Mouse (Mus musculus) intestine, embryonic 14.5 days (tissue): Measurements from ENCODE around the gene Ctsg. TPM values are rescaled to one million over a fixed set of nuclear protein-coding genes. Genes with fewer than 3 reads are reported as not detected.
"Not testable (repeated sequence)": the region's sequence is repeated elsewhere in the genome, so short reads cannot be mapped to it uniquely, and the experiment has no call there.

Source experiments
- ATAC-seq: fragments of 200-750 bp; cut with Nextera tagmentation; replicated peaks from 2 replicates; pipeline ENCODE4 v1.8.0; 2017; ENCODE audit warnings: low read depth, moderate number of reproducible peaks, moderate TSS enrichment, moderate library complexity; ENCODE audit not compliant: low FRiP score, low TSS enrichment
- DNase-seq: peaks from one replicate; pipeline ENCODE4 v3.0.0-alpha.2; 2018; ENCODE audit warnings: low spot score
- H3K27ac ChIP-seq: fragments of 300-500 bp; sonication (generic); 2 replicates; pipeline ENCODE4 v1.5.1; 2014; ENCODE audit warnings: low read depth, mild to moderate bottlenecking, control low read depth
- H3K27me3 ChIP-seq: fragments of 300-500 bp; sonication (generic); replicated peaks from 2 replicates; pipeline ENCODE4 v1.6.1; 2014; ENCODE audit warnings: low read length, control low read depth; ENCODE audit not compliant: control insufficient read depth, insufficient read depth
- H3K36me3 ChIP-seq: fragments of 300-500 bp; sonication (generic); 2 replicates; pipeline ENCODE4 v1.6.1; 2014; ENCODE audit warnings: low read length, control low read depth; ENCODE audit not compliant: control insufficient read depth, insufficient read depth
- H3K4me1 ChIP-seq: fragments of 300-500 bp; sonication (generic); replicated peaks from 2 replicates; pipeline ENCODE4 v1.6.1; 2014; ENCODE audit warnings: low read length, control low read depth, mixed read lengths; ENCODE audit not compliant: control insufficient read depth, insufficient read depth
- H3K4me2 ChIP-seq: fragments of 300-500 bp; sonication (generic); 2 replicates; pipeline ENCODE4 v1.6.1; 2014; ENCODE audit warnings: low read length
- H3K4me3 ChIP-seq: fragments of 300-500 bp; sonication (generic); 2 replicates; pipeline ENCODE4 v1.5.1; 2014; ENCODE audit warnings: low read depth, low read length, control low read depth, mixed read lengths
- H3K9ac ChIP-seq: fragments of 300-500 bp; sonication (generic); 2 replicates; pipeline ENCODE4 v1.6.1; 2014; ENCODE audit warnings: mild to moderate bottlenecking, low read length
- H3K9me3 ChIP-seq: fragments of 300-500 bp; sonication (generic); 2 replicates; pipeline ENCODE4 v1.6.1; 2016; ENCODE audit warnings: low read length, control low read depth; ENCODE audit not compliant: control insufficient read depth
- whole genome bisulfite sequencing: fragments of 180-500 bp; shearing (Covaris S2); extraction: QIAGEN DNeasy Blood & Tissue Kit; methylation state at CpG from one replicate; pipeline ENCODE4 v1.1.7; 2014; 5-methylcytosine and 5-hydroxymethylcytosine counted together
- polyA plus RNA-seq: library from polyadenylated mRNA; unstranded; fragments of >200 nt; fragmentation: Nextera tagmentation; extraction: Ambion mirVana; gene quantifications from 2 replicates; pipeline ENCODE4 v1.2.1, GENCODE M21; 2014

Gene Ctsg
- not detected in 2 replicates for polyA plus RNA-seq

- Histone ChIP-seq H3K4me3 (no peak within 1 kb of the TSS), H3K9ac (no peak within 1 kb of the TSS), H3K27ac (no peak within 1 kb of the TSS), H3K9me3 (no peaks in the 10 kb centered on the region), H3K4me1 (no peaks in the 10 kb centered on the region), H3K4me2 (no peak within 1 kb of the TSS), H3K27me3 (no peaks in the 10 kb centered on the region), H3K36me3 (no peaks in the 10 kb centered on the region)
- ATAC-seq: no peak
- 75% methylated on average over 10 of the region's 10 CpGs for WGBS
- no peak for DNase-seq
Measured at GRCm38 (mm10) chr14:56102386-56102785, at the start of gene Ctsg. Ctsg (minus strand) TSS chr14:56102574.

- not testable (repeated sequence) for H3K9ac ChIP-seq, ATAC-seq, H3K9me3 ChIP-seq, H3K4me3 ChIP-seq, H3K36me3 ChIP-seq, DNase-seq, H3K27ac ChIP-seq, H3K27me3 ChIP-seq, H3K4me2 ChIP-seq, H3K4me1 ChIP-seq
- WGBS: 78% methylated on average over 1 of the region's 1 CpGs
Measured at GRCm38 (mm10) chr14:56133675-56134074, 31.3 kb upstream of the Ctsg start.

DNA sequence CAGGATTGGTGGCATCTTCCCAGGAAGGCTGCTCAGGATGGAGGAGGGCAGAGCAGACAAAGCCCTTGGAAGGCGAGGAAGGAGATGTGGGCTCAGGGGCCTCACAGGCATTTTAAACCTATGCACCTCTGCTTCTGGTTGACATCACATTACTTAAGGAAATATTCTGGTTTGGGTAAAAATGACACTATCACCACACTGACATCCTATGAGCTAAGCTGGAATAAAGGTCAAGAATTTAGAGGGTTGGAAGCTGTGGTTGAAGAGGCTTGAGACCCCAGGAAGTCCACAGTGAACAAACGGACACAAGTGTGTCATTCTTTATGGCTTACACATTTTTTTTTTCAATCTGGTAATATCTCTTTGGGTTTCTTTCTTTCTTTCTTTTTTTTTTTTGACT, 30.1 kb upstream of the Ctsg start, which contains the start of gene Gzmd:
TSS of gene Gzmd (minus strand) at position 101 of the 400 bp plus-strand sequence.
- WGBS: 75% methylated on average over 2 of the region's 2 CpGs
- H3K9ac ChIP-seq, DNase-seq, ATAC-seq, H3K4me1 ChIP-seq, H3K36me3 ChIP-seq, H3K4me3 ChIP-seq, H3K4me2 ChIP-seq, H3K27me3 ChIP-seq, H3K27ac ChIP-seq, H3K9me3 ChIP-seq: not testable (repeated sequence)

DNA sequence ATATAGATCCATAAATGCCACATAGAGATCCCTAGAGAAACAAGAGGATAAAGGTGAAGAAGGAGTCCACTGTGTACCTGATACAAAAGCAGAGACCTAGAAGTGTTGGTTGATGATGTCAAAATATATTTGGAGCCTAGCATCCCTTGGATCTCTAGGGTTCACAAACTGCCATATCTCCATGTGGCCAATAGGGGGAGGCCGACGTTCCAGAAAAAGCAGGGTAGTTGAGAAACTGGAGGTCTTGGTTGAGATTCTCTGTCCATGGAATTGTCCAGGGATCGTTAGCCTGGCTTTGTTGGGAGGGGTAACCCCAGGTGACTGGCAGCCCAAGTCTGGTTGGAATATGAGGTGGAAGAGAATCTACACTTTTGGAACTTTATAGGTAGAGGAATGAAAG, 26.0 kb upstream of the Ctsg start:
- Histone ChIP-seq H3K36me3 (no peaks in the 10 kb centered on the region), H3K4me3 (no peak overlapping the region), H3K4me1 (no peaks in the 10 kb centered on the region), H3K4me2 (no peak overlapping the region), H3K27ac (no peak overlapping the region), H3K9ac (no peak overlapping the region), H3K27me3 (no peaks in the 10 kb centered on the region), H3K9me3 (no peaks in the 10 kb centered on the region)
- no peak for ATAC-seq
- WGBS: 48% methylated on average over 3 of the region's 3 CpGs
- no peak for DNase-seq

DNA sequence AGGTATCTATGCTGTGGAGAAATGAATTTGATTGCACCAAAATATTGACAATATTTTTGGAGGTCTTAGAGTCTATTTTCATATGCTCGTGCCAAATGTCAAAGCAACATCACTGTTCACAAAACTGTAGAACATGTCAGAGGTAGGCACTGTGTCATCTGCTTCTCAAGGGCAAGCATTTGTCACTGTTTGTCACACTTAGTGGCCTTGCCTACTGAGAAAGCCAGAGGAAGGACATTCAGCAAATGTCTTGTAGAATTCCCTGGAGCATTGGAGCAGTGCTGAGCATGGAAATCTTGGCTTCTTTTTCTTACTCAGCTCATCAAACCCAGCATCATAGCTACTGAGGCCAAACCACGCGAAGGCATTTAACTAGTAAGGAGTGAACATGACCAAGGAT, 21.1 kb upstream of the Ctsg start:
- WGBS: 76% methylated on average over 3 of the region's 3 CpGs
- no peak overlapping the region for H3K27ac ChIP-seq
- H3K4me1 ChIP-seq: no peaks in the 10 kb centered on the region

DNA sequence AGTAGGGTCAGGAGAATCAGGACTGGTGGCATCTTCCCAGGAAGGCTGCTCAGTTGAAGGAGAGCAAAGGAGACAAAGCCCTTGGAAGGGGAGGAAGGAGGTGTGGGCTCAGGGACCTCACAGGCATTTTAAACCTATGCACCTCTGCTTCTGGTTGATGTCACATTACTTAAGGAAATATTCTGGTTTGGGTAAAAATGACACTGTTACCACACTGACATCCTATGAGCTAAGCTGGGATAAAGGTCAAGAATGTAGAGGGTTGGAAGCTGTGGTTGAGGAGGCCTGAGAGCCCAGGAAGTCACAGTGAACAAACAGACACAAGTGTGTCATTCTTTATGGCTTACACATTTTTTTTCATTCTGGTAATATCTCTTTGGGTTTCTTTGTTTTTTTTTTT, 18.2 kb upstream of the Ctsg start, which contains the start of gene Gzme:
TSS of gene Gzme (minus strand) at position 101 of the 400 bp plus-strand sequence.
- ATAC-seq (no peak), DNase-seq (no peak)
- Histone ChIP-seq H3K27ac (no peak within 1 kb of the TSS), H3K9ac (no peak within 1 kb of the TSS), H3K4me1 (no peaks in the 10 kb centered on the region), H3K4me2 (no peak within 1 kb of the TSS), H3K27me3 (no peaks in the 10 kb centered on the region), H3K4me3 (no peak within 1 kb of the TSS), H3K36me3 (no peaks in the 10 kb centered on the region), H3K9me3 (no peaks in the 10 kb centered on the region)

More for the DNA sequence above, 21.1 kb upstream of the Ctsg start:
- no peaks in the 10 kb centered on the region for H3K36me3 ChIP-seq
- DNase-seq (no peak), ATAC-seq (no peak)
- H3K4me3 ChIP-seq: no peak overlapping the region
- H3K9ac ChIP-seq: no peak overlapping the region
- H3K9me3 ChIP-seq: no peaks in the 10 kb centered on the region
- H3K4me2 ChIP-seq: no peak overlapping the region
- no peaks in the 10 kb centered on the region for H3K27me3 ChIP-seq

GRCm38 (mm10) chr14:56115531-56116310, 13.3 kb upstream of the Ctsg start:
- not testable (repeated sequence) for H3K9me3 ChIP-seq, H3K36me3 ChIP-seq, H3K27me3 ChIP-seq, H3K4me2 ChIP-seq, H3K4me1 ChIP-seq, ATAC-seq, H3K9ac ChIP-seq, H3K27ac ChIP-seq, DNase-seq, H3K4me3 ChIP-seq
- WGBS: 93% methylated on average over 33 of the region's 33 CpGs

DNA sequence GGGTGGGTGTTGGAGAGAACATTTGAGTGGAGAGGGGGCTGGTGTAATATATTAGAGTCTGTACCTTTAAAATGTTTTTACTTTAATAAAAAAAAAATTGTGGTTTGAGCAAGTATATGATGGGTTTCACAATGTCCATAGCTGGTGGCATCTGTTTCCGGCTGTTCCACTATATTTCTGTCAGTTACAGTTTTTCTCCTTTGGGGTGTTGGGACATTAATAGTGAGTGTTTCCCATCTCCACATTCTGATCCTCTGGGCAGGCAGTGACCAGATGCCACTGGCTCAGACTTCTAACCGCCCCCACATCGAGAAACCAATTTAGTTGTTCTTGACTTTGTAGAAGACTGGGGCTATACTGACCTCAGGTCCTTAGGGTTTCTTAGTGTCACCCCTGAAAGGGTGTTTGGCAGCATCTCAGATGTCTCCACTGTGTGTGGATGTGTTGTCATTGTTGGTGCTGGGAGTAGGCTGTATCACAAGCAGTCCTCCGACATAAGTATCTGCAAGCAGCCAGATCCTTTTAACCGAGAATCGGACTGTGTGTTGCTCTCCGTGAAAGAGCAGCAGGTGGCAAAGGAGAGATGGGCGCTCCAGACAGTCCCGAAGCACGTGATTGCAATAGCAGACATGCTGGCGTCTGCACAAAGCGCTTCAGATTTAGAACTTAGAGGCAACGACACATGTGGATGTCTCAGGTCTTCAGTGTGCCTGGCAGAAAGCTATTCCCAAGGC, 3.2 kb upstream of the Ctsg start:
- ATAC-seq (no peak), DNase-seq (peak; percentile 44)
- Histone ChIP-seq H3K27ac (no peak overlapping the region), H3K36me3 (no peaks in the 10 kb centered on the region), H3K4me3 (no peak overlapping the region), H3K9ac (no peak overlapping the region), H3K4me2 (no peak overlapping the region), H3K27me3 (no peaks in the 10 kb centered on the region), H3K9me3 (no peaks in the 10 kb centered on the region), H3K4me1 (no peaks in the 10 kb centered on the region)
- 77% methylated on average over 13 of the region's 13 CpGs for WGBS
